Mouse (Mus musculus): ENCODE measurements at regions not wholly inside any gene's neighbourhood (a gene's known extent, or its start where the extent isn't known, plus 50 kb on each side); places are given as distances from the start of the nearest gene placed in this dataset.

- ChIA-PET CTCF (interaction anchor here in 2 of 4 experiments (0.8 to 1.2 kb wide), 2 partner anchors 13 to 168 kb away, joined by 3 read pairs; no protein-coding TSS in a partner anchor), POLR2A (no interaction called here)
These were observed 102.3 kb upstream of the Rapgef5 start for GRCm38 (mm10) chr12:117414020-117414419.

GRCm38 (mm10) chr12:117415146-117415545 is 101.1 kb upstream of the Rapgef5 start:
- ChIA-PET POLR2A (interaction anchor here in 1 of 4 experiments (0.6 kb wide), 1 partner anchor 119 kb away, joined by 4 read pairs; no protein-coding TSS in a partner anchor), CTCF (no interaction called here)

GRCm38 (mm10) chr12:117417991-117418390 is 98.3 kb upstream of the Rapgef5 start:
- ChIA-PET CTCF (no interaction called here), POLR2A (interaction anchor here in 2 of 4 experiments (0.6 to 0.8 kb wide), 2 partner anchors 201 to 828 kb away, joined by 3 to 5 read pairs; no protein-coding TSS in a partner anchor)

- CTCF ChIA-PET = interaction anchor here in 1 of 4 experiments (0.8 kb wide), 1 partner anchor 19 kb away, joined by 5 read pairs; no protein-coding TSS in a partner anchor
- POLR2A ChIA-PET = interaction anchor here in 1 of 4 experiments (0.6 to 0.7 kb wide), 2 partner anchors 43 to 399 kb away, joined by 3 to 9 read pairs; no protein-coding TSS in a partner anchor
These were observed 93.8 kb upstream of the Rapgef5 start for GRCm38 (mm10) chr12:117422315-117422978.

- POLR2A ChIA-PET = interaction anchor here in 2 of 4 experiments (0.6 to 1.1 kb wide), 4 partner anchors 9 to 1513 kb away, joined by 3 read pairs; no protein-coding TSS in a partner anchor
- CTCF ChIA-PET = interaction anchor here in 3 of 4 experiments (0.6 to 2.2 kb wide), 6 partner anchors 22 to 497 kb away, joined by 3 to 11 read pairs (median 3); no protein-coding TSS in a partner anchor
These were observed 90.8 kb upstream of the Rapgef5 start for GRCm38 (mm10) chr12:117425363-117426031.

GRCm38 (mm10) chr12:117427431-117427830 is 88.8 kb upstream of the Rapgef5 start:
- POLR2A ChIA-PET = no interaction called here
- CTCF ChIA-PET = interaction anchor here (0.6 to 2.2 kb wide), 17 partner anchors 9 to 1116 kb away, joined by 3 to 11 read pairs (median 5); no protein-coding TSS in a partner anchor

GRCm38 (mm10) chr12:117430886-117431285 is 85.4 kb upstream of the Rapgef5 start:
- ChIA-PET CTCF (interaction anchor here in 1 of 4 experiments (1.6 kb wide), 1 partner anchor 334 kb away, joined by 6 read pairs; no protein-coding TSS in a partner anchor), POLR2A (no interaction called here)

- ChIA-PET CTCF (interaction anchor here in 1 of 4 experiments (0.6 to 0.7 kb wide), 2 partner anchors 15 to 85 kb away, joined by 3 to 5 read pairs; no protein-coding TSS in a partner anchor), POLR2A (interaction anchor here in 1 of 4 experiments (1.1 kb wide), 1 partner anchor 14 kb away, joined by 6 read pairs; no protein-coding TSS in a partner anchor)
These were observed 83.5 kb upstream of the Rapgef5 start for GRCm38 (mm10) chr12:117432788-117433187.

- ChIA-PET POLR2A (interaction anchor here in 2 of 4 experiments (1.4 to 1.6 kb wide), 2 partner anchors 10 to 11 kb away, joined by 3 to 4 read pairs; no protein-coding TSS in a partner anchor), CTCF (interaction anchor here in 2 of 4 experiments (0.6 kb wide), 2 partner anchors 10 to 13 kb away, joined by 3 read pairs; no protein-coding TSS in a partner anchor)
These were observed 79.3 kb upstream of the Rapgef5 start for GRCm38 (mm10) chr12:117437011-117437410.

GRCm38 (mm10) chr12:117439015-117439605 is 77.2 kb upstream of the Rapgef5 start:
- POLR2A ChIA-PET = interaction anchor here in 2 of 4 experiments (0.6 to 1.1 kb wide), 6 partner anchors 8 to 20 kb away, joined by 3 to 4 read pairs (median 4); no protein-coding TSS in a partner anchor
- CTCF ChIA-PET = interaction anchor here in 2 of 4 experiments (0.6 to 1.6 kb wide), 4 partner anchors 11 to 404 kb away, joined by 3 to 4 read pairs (median 4); no protein-coding TSS in a partner anchor

GRCm38 (mm10) chr12:117444247-117444989 is 71.9 kb upstream of the Rapgef5 start:
- ChIA-PET CTCF (no interaction called here), POLR2A (no interaction called here)

GRCm38 (mm10) chr12:117447223-117447622 is 69.1 kb upstream of the Rapgef5 start:
- ChIA-PET CTCF (interaction anchor here (0.6 to 1.5 kb wide), 8 partner anchors 15 to 322 kb away, joined by 3 to 6 read pairs (median 3); no protein-coding TSS in a partner anchor), POLR2A (interaction anchor here (0.6 to 1.7 kb wide), 19 partner anchors 8 to 1400 kb away, joined by 3 to 7 read pairs (median 3); no protein-coding TSS in a partner anchor)

- POLR2A ChIA-PET = interaction anchor here in 3 of 4 experiments (0.6 to 1.7 kb wide), 14 partner anchors 9 to 236 kb away, joined by 3 to 7 read pairs (median 3); no protein-coding TSS in a partner anchor
- CTCF ChIA-PET = interaction anchor here (0.6 to 1.5 kb wide), 10 partner anchors 16 to 321 kb away, joined by 3 to 6 read pairs (median 3); no protein-coding TSS in a partner anchor
These were observed 68.2 kb upstream of the Rapgef5 start for GRCm38 (mm10) chr12:117447843-117448728.

GRCm38 (mm10) chr12:117449080-117449479 is 67.2 kb upstream of the Rapgef5 start:
- POLR2A ChIA-PET = interaction anchor here in 2 of 4 experiments (0.9 to 1.3 kb wide), 3 partner anchors 9 to 240 kb away, joined by 3 read pairs; no protein-coding TSS in a partner anchor

GRCm38 (mm10) chr12:117450106-117450505 is 66.2 kb upstream of the Rapgef5 start:
- POLR2A ChIA-PET = interaction anchor here in 3 of 4 experiments (0.5 to 1.1 kb wide), 5 partner anchors 10 to 502 kb away, joined by 3 to 8 read pairs (median 4); no protein-coding TSS in a partner anchor
- CTCF ChIA-PET = interaction anchor here in 2 of 4 experiments (0.6 to 0.8 kb wide), 3 partner anchors 23 to 315 kb away, joined by 3 read pairs; no protein-coding TSS in a partner anchor

More at GRCm38 (mm10) chr12:117449080-117449479, 67.2 kb upstream of the Rapgef5 start:
- CTCF ChIA-PET = interaction anchor here in 2 of 4 experiments (0.6 to 0.8 kb wide), 2 partner anchors 44 to 405 kb away, joined by 3 read pairs; no protein-coding TSS in a partner anchor

GRCm38 (mm10) chr12:117450871-117451270 is 65.4 kb upstream of the Rapgef5 start:
- CTCF ChIA-PET = interaction anchor here in 1 of 4 experiments (0.6 kb wide), 1 partner anchor 314 kb away, joined by 3 read pairs; no protein-coding TSS in a partner anchor
- POLR2A ChIA-PET = no interaction called here

All from embryonic stem cell, embryonic (primary cell).